Mouse (Mus musculus): ENCODE measurements at regions not wholly inside any gene's neighbourhood (a gene's known extent, or its start where the extent isn't known, plus 50 kb on each side); places are given as distances from the start of the nearest gene placed in this dataset.
"Not testable (repeated sequence)": the region's sequence is repeated elsewhere in the genome, so short reads cannot be mapped to it uniquely, and the experiment has no call there.

DNA sequence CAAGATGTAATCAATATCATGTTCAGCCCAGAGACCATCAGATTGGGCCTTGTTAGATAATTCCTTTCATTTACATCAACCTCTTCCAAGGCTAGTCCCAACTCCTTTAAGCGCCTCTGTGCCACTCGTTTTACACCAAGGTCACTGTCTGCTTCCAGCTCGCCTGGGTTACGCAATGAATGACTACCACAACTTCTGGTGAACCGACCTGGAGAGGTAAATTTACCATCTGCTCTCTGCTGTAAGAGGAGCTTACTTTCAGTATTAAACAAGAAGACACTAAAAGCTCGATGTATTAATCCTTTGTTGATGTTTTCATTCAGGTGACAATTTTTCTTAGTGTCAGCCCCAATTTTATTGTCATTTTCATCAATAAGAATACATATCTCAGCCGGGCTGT, 51.7 kb upstream of the Fam174b start:
- no peaks in the 10 kb centered on the region for H3K36me3 ChIP-seq
- H3K9ac ChIP-seq = no peak overlapping the region
- ATAC-seq (ENCODE audit: insufficient number of reproducible peaks, insufficient read depth, low FRiP score, low TSS enrichment, low read depth) = no peak
- no peak overlapping the region for H3K4me2 ChIP-seq
- H3K4me1 ChIP-seq = no peaks in the 10 kb centered on the region
- H3K9me3 ChIP-seq = no peaks in the 10 kb centered on the region; the same call in 1 of the 2 replicates
- no peak overlapping the region for H3K27ac ChIP-seq
- 86% methylated on average over 7 of the region's 7 CpGs for WGBS
- no peaks in the 10 kb centered on the region for H3K27me3 ChIP-seq
- H3K4me3 ChIP-seq = no peak overlapping the region

DNA sequence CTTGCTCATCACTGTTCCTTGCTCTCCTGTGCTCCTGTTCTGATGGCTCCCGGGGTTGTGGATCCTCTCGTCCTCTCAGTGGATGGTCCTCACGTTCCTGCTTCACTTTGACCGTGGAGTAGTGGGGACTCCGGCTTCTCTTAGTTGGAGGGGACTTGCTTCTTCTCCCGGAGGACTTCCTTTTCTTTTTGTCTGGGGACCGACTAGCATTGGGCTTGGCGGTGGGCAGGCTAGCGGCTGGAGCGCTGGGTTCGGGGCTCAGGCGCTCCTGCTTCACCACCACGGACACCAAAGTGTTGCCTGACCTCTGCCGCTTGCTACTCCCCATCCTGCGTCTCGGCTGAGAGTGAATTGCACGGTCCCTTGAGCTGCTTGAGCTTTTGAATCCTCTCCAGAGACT, 53.9 kb upstream of the Fam174b start:
- not testable (repeated sequence) for H3K36me3 ChIP-seq, H3K27me3 ChIP-seq
- WGBS = 92% methylated on average over 17 of the region's 17 CpGs

DNA sequence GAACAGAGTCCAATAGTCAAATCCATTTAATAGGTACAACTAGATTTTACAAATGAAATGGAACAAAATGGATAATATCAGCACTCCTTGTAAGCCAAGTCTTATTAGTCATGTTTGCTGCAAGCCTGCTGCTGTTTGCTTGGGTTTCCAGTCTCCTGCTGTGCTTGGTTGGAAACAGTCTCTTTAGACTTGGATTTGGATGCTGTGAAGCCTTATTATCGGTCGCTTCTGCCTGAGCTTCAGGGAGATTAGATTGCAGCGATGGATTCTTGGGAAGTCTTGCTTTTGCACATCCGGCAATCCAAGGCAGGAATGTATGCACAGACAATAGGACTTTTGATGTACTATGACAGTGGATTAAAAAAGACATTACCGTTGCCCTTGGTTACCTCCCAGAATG, 57.3 kb upstream of the Fam174b start:
- no peaks in the 10 kb centered on the region for H3K36me3 ChIP-seq
- H3K27ac ChIP-seq = no peak overlapping the region
- no peaks in the 10 kb centered on the region for H3K4me1 ChIP-seq
- no peaks in the 10 kb centered on the region for H3K9me3 ChIP-seq
- H3K27me3 ChIP-seq = no peaks in the 10 kb centered on the region
- no peak for ATAC-seq (ENCODE audit: insufficient number of reproducible peaks, insufficient read depth, low FRiP score, low TSS enrichment, low read depth)
- no peak overlapping the region for H3K4me3 ChIP-seq
- no peak overlapping the region for H3K9ac ChIP-seq
- H3K4me2 ChIP-seq = no peak overlapping the region
- WGBS = 53% methylated on average over 5 of the region's 5 CpGs

More for the DNA sequence above, 53.9 kb upstream of the Fam174b start:
- not testable (repeated sequence) for H3K27ac ChIP-seq; H3K9ac ChIP-seq; H3K9me3 ChIP-seq; H3K4me3 ChIP-seq; ATAC-seq (ENCODE audit: insufficient number of reproducible peaks, insufficient read depth, low FRiP score, low TSS enrichment, low read depth); H3K4me1 ChIP-seq; H3K4me2 ChIP-seq

DNA sequence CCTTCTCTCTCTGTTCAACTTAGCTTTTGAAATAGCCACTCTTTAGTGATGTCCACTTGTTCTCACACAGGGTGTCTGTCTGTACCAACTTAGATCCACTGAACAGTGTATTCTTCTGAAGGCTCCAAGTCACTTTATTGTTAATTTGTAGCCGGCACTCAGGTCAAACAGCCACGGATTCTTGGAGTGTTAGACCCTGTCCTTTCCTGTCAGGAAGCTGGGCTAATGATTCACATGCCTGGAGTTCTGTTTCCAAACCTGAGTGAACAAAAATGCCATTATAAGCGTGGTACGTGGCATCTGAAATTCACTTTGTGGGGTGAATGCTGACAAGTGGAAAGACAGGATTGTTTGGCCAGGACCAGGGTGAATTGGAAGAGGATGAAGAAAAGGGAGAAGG, 69.5 kb upstream of the Fam174b start:
- WGBS = 15% methylated on average over 4 of the region's 4 CpGs
- Histone ChIP-seq H3K4me1 (no peaks in the 10 kb centered on the region), H3K9ac (no peak overlapping the region), H3K4me3 (no peak overlapping the region), H3K27me3 (no peaks in the 10 kb centered on the region), H3K4me2 (no peak overlapping the region), H3K9me3 (no peaks in the 10 kb centered on the region), H3K36me3 (no peaks in the 10 kb centered on the region), H3K27ac (no peak overlapping the region)
- ATAC-seq (ENCODE audit: insufficient number of reproducible peaks, insufficient read depth, low FRiP score, low TSS enrichment, low read depth) = no peak

DNA sequence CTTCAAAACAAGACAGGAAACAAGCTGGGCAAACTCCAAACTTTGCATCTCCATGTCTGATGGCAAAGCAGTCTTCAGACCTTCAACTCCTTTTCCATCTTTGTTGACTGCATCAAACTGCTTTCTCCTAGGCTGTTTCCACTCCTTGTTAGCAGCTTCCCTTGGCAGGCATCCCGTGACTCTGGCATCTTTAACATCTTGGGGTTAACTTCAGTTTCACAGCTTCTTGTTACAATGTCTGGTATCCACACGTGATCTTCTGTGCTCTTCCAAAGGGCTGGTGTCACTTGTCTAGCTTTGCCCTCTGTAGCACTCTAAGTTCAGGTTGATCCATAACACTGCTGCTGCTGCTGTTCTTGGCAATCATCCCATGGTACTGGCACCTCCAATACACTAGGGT, 71.3 kb upstream of the Fam174b start:
- Histone ChIP-seq H3K27ac (no peak overlapping the region), H3K4me3 (no peak overlapping the region), H3K9ac (no peak overlapping the region), H3K4me2 (no peak overlapping the region), H3K4me1 (no peaks in the 10 kb centered on the region), H3K9me3 (no peaks in the 10 kb centered on the region), H3K36me3 (no peaks in the 10 kb centered on the region), H3K27me3 (no peaks in the 10 kb centered on the region)
- no peak for ATAC-seq (ENCODE audit: insufficient number of reproducible peaks, insufficient read depth, low FRiP score, low TSS enrichment, low read depth)
- WGBS = 65% methylated on average over 2 of the region's 2 CpGs

DNA sequence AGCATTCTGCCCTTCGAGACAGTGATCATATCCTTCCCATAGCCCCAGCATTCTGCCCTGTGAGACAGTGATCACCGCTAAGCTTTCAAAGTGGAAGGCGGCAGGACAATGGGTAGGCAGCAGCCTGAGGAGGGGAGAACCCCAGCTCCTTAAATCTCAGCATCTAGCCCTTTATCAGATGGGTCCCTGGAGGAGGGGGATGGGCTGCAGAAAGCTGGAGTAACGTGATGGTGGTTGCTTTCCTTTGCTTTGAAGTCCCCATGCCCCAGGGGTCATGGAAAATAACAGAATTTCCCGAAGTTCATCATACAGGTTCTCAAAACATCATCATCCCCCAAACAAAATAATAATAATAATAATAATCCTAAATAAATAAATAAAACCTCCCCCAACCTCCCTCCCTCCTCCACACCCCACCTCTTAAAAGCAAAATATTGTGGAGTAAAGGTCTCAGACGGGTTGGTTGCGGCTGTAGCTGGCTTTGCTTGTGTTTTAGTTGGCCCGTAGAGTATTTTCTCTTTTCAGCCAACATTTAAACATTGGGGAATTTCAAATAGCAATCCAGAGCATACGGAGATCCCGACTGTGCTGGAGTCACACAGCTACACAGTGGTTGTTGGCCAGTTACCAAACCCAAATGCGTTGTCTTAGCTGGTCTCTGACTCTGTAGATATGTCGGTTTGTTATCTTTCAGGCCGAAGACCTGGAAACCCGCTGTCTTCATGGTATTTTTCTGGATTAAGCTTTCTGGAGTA, 73.0 kb upstream of the Fam174b start:
- H3K27ac ChIP-seq = no peak overlapping the region
- WGBS = 68% methylated on average over 14 of the region's 14 CpGs

DNA sequence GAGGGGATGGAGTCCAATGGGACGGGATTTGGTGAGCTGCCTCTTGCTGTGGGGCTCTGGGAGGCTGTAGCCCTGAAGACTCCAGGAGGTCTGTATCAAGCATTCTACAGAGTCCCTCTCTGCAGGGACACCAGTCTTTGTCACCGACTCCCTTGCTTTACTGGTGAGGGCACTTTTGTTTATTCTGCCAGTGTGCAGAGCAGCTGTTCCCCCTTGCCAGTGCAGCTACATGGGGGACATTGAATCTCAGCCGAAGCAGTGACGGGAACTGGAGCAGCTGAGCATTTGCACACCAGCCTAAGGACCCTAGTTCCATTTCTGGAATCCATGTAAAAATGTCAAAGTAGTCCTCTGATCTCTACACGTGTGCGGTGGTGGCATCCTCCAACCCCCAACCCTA, 75.1 kb upstream of the Fam174b start:
- Histone ChIP-seq H3K27ac (no peak overlapping the region), H3K4me3 (no peak overlapping the region), H3K9ac (no peak overlapping the region), H3K9me3 (no peaks in the 10 kb centered on the region), H3K4me1 (no peaks in the 10 kb centered on the region), H3K4me2 (no peak overlapping the region), H3K36me3 (no peaks in the 10 kb centered on the region), H3K27me3 (no peaks in the 10 kb centered on the region)
- 66% methylated on average over 6 of the region's 6 CpGs for WGBS
- no peak for ATAC-seq (ENCODE audit: insufficient number of reproducible peaks, insufficient read depth, low FRiP score, low TSS enrichment, low read depth)

More for the DNA sequence above, 73.0 kb upstream of the Fam174b start:
- H3K4me2 ChIP-seq = no peak overlapping the region
- H3K27me3 ChIP-seq = no peaks in the 10 kb centered on the region
- no peaks in the 10 kb centered on the region for H3K9me3 ChIP-seq
- H3K9ac ChIP-seq = no peak overlapping the region
- no peak overlapping the region for H3K4me3 ChIP-seq
- no peaks in the 10 kb centered on the region for H3K36me3 ChIP-seq
- no peaks in the 10 kb centered on the region for H3K4me1 ChIP-seq
- ATAC-seq (ENCODE audit: insufficient number of reproducible peaks, insufficient read depth, low FRiP score, low TSS enrichment, low read depth) = no peak; the same call in 1 of the 2 replicates

DNA sequence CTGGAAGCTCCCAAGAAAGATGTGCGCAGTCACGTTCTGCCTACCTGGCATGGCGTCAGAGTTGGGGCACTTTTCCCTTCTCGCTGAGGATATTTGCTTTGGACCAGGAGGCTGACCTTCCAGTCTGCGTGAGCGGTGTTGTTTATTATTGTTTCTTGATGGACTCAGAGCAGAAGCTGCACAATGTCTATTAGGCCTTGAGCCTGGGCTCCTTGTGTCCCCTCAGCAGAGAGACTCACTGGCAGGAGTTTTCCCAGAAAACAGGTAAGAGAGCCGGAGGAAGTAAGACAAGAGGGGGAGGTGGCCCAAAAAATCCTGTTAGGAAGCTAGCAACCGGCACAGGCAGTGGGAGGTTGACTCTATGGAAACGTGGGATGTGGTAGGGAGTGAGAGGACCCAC, 77.6 kb upstream of the Fam174b start:
- H3K4me2 ChIP-seq = no peak overlapping the region
- 86% methylated on average over 9 of the region's 9 CpGs for WGBS
- peaks cover 2% of the 10 kb centered on the region; the same call in 1 of the 2 replicates for H3K4me1 ChIP-seq
- no peak overlapping the region for H3K4me3 ChIP-seq
- no peak overlapping the region for H3K9ac ChIP-seq
- no peak overlapping the region for H3K27ac ChIP-seq
- no peaks in the 10 kb centered on the region for H3K36me3 ChIP-seq
- H3K9me3 ChIP-seq = no peaks in the 10 kb centered on the region
- ATAC-seq (ENCODE audit: insufficient number of reproducible peaks, insufficient read depth, low FRiP score, low TSS enrichment, low read depth) = no peak
- no peaks in the 10 kb centered on the region for H3K27me3 ChIP-seq

DNA sequence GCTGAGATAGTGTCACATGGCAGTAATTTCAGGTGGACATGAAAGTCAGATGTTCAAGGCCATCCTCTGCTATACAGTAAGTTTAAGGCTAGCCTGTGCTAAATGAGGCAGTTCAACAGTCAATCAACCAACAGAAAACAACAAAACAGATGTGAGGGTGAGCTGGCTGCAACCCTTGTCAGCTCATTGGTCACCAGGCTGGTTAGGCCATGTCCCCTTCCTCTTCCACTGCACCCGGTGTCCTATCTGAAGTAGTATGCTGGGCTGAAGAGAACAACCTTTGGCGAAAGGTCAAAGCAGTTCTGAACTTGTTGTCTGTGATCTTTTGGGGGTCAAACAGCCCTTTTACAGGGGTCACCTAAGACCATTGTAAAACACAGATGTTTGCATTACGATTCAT, 78.2 kb upstream of the Fam174b start:
- H3K9ac ChIP-seq = no peak overlapping the region
- H3K27ac ChIP-seq = no peak overlapping the region
- no peaks in the 10 kb centered on the region for H3K36me3 ChIP-seq
- peaks cover 7% of the 10 kb centered on the region for H3K4me1 ChIP-seq
- no peaks in the 10 kb centered on the region for H3K27me3 ChIP-seq
- no peak overlapping the region for H3K4me3 ChIP-seq
- WGBS = 88% methylated on average over 3 of the region's 3 CpGs
- H3K4me2 ChIP-seq = no peak overlapping the region
- no peak for ATAC-seq (ENCODE audit: insufficient number of reproducible peaks, insufficient read depth, low FRiP score, low TSS enrichment, low read depth)
- no peaks in the 10 kb centered on the region for H3K9me3 ChIP-seq

DNA sequence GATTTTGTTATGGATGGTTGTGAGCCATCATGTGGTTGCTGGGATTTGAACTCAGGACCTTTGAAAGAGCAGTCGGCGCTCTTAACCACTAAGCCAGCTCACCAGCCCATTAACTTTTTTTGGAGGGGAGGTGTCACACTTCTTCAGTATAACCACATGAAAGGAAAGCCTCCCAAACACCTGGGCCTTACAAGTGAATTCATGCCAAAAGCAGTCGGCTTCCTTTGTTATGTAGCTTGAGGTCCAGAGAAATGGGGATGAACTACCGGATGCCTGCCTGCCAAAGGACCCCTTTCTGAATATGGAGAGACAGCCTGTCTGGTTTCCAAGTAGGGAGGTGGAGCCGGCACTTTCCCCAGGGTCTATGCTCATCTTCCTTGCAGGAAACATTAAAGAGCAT, 80.6 kb upstream of the Fam174b start:
- peaks cover 9% of the 10 kb centered on the region for H3K4me1 ChIP-seq
- H3K9me3 ChIP-seq = no peaks in the 10 kb centered on the region
- H3K36me3 ChIP-seq = no peaks in the 10 kb centered on the region
- H3K27me3 ChIP-seq = no peaks in the 10 kb centered on the region
- H3K4me2 ChIP-seq = no peak overlapping the region
- no peak overlapping the region for H3K27ac ChIP-seq
- 81% methylated on average over 5 of the region's 5 CpGs for WGBS
- H3K4me3 ChIP-seq = no peak overlapping the region
- no peak for ATAC-seq (ENCODE audit: insufficient number of reproducible peaks, insufficient read depth, low FRiP score, low TSS enrichment, low read depth)
- no peak overlapping the region for H3K9ac ChIP-seq

DNA sequence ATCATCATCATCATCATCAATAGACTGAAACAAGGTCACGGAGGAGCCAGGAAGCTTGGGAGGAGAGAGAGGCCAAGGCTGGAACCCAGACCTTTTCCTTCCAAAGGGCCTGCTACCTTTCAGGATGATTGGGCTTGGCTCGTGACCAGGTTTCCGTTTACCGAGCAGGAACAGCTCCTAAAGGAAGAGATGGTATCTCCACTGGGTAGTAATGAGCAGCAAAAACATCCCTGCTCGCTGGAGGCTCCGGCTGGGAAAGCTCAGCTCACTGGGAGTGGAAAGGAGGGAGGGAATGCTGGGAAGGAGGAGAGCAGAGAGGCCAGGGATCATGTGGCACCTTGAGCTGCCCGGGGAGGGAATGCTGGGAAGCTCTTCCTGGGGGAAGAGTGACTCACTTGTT, 82.8 kb upstream of the Fam174b start:
- Histone ChIP-seq H3K9me3 (no peaks in the 10 kb centered on the region), H3K4me2 (no peak overlapping the region), H3K36me3 (no peaks in the 10 kb centered on the region), H3K4me3 (no peak overlapping the region), H3K4me1 (peaks cover 11% of the 10 kb centered on the region), H3K27ac (no peak overlapping the region), H3K27me3 (no peaks in the 10 kb centered on the region), H3K9ac (no peak overlapping the region)
- no peak for ATAC-seq (ENCODE audit: insufficient number of reproducible peaks, insufficient read depth, low FRiP score, low TSS enrichment, low read depth)
- 39% methylated on average over 7 of the region's 7 CpGs for WGBS

DNA sequence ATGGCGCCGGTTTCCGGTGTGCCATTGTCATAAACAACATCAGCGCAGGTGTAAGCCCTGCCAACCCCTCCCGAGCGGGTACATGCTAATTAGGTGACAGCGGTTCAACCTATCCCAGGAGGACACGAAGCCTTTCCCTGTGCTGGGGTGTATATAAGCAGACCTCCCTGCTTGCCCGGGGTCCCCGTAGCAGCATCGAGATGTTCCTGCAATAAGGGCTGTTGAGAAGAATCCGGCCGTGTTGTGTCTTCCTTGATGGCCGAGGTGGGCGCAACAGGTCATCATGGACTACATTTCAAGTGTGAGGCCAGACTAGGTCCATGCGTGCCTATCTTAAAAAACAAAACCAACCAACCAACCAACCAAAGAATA, 83.7 kb upstream of the Fam174b start:
- not testable (repeated sequence) for H3K4me3 ChIP-seq; ATAC-seq (ENCODE audit: insufficient number of reproducible peaks, insufficient read depth, low FRiP score, low TSS enrichment, low read depth); H3K36me3 ChIP-seq; H3K9ac ChIP-seq; H3K27ac ChIP-seq; H3K27me3 ChIP-seq; H3K4me2 ChIP-seq; H3K9me3 ChIP-seq
- 95% methylated on average over 16 of the region's 16 CpGs for WGBS
- peaks cover 11% of the 10 kb centered on the region for H3K4me1 ChIP-seq

Data from embryonic facial prominence, embryonic 13.5 days (tissue).